Mouse (Mus musculus): ENCODE results near the gene Bub1b.
"Not testable (repeated sequence)": the region's sequence is repeated elsewhere in the genome, so short reads cannot be mapped to it uniquely, and the experiment has no call there.

Bub1b gene

DNA sequence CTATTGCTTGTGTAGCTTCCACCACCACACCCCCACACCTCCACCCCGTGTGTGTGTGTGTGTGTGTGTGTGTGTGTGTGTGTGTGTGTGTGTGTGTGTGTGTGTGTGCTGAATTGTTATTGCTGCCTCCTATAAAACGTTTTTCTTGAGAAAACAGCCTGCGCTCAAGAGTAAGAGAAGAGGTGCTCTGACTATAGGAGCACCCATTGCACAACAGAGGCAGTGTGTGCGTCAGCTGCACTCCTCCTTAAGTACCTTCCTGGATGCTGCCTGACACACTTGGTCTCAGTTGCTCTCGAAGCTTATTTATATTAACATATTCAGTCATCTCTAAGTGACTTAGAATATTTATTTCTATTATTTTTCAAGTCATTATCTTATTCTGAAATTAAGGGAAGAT is 20.0 kb downstream of the Bub1b start:
- DNase-seq (ENCODE audit: low spot score in 2 of 2), result no peak

GRCm38 (mm10) chr2:118620101-118620500 is 22.1 kb downstream of the Bub1b start:
- DNase-seq (ENCODE audit: low spot score in 2 of 2), result no peak

DNA sequence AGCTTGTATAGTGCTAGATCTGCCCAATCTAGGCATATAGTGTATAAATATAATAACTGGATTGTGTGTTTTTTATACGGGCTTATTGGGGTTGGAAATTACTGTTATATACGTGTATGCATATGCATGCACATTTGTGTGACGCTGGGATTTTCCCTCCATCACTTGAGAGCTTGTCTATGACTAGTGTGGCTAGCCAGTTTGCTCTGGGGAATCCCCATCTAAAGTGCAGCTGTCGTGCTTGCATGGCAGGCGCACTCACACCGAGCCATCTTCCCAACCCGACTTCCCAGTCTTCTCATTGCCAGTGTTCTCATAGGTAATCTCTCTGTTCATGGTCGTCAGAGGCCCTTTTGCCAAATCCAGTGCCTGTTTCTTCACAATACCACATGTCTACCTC is 22.6 kb downstream of the Bub1b start:
- DNase-seq (ENCODE audit: low spot score in 2 of 2), result no peak

GRCm38 (mm10) chr2:118629276-118629675 is 31.3 kb downstream of the Bub1b start:
- no peak for DNase-seq (ENCODE audit: low spot score in 2 of 2)

DNA sequence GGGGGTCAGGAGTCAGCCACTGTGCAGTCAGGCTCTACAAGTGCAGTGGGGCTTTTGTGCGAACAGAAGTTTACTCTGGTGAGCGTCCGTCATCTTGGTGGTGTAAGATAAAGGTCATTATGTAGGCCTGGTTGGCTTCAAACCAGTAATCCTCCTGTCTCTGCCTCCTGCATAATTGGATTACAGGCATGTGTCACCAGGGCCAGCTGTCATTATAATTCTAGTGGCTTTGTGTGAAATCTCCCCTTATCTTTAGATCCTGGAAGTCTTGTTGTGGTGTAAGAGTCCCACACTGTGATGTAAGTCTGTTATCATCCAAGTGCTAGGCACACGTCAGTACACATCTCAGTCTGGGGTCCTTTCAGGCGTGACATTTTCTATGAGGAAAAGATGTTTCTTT is 35.4 kb downstream of the Bub1b start:
- DNase-seq (ENCODE audit: low spot score in 2 of 2), result no peak

DNA sequence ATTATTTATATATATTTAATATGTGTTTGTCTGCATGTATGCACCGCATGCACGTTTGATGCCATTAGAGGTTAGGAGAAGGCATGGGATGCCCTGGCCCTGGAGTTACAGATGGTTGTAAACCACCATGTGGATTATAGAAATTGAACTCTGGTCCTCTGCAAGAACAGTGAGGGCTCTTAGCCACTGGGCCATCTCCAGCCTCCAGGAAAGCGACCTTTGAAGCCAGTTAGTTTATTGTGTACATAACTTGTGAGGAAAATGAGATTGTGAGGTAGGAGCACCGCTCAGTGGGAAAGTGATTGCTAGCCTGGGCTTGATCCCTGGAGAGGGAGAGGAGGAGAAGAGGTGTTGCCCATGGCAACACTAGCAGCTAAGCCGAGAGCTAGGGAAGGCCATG is 39.2 kb downstream of the Bub1b start:
- no peak for DNase-seq (ENCODE audit: low spot score in 2 of 2)

DNA sequence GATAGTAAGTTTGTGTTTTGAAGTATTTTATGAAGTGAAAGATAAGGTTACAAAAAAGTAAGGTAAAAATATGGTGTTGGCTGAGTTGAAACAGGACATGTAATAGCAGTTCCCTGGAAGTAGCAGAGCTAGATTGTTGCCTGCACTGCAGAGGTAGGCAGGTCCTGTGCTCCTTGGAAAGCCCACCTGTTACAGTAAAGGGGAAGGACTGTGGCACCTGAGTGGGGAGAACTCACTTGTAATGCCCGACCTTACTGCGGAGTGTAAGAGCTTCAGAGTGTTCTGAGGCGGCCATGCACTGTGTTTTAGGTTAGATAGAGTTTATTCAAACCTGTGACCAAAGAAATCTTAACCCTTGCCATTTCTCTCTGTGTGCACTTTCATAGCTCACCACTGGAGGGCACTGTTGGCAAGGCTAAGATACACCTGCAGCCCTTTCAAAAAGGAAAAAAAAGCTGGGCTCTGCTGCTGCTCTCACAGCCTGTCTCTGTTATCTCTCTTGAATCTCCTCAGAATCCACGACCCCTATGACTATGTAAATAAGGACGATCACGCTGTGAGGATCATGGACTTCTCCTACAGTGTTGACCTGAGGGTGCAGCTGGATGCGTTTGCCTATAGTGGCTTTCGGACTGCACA is 40.0 kb downstream of the Bub1b start:
- DNase-seq (ENCODE audit: low spot score in 2 of 2), result peak; percentile 45 to 69

- no peak for DNase-seq (ENCODE audit: low spot score in 2 of 2)
Measured at GRCm38 (mm10) chr2:118638686-118639085, 40.7 kb downstream of the Bub1b start.

DNA sequence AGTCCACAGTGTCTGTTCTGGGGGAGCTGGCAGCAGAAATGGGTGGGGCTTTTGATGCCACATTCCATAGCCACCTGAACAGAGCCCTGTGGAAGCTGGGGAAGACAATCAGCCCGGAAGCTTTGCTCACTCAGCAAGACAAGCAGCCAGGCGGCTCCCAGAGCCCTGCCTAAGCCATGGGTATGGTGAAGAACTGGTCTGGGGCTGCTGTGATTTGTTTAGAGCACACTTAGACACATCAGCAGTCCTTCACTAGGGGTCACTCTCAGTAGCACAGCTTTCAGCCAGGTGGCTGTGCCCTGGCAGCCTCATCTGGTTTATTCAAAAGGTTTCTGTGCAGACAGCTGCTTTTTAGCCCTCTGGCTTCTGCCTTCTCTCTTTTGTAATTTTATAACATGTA is 43.1 kb downstream of the Bub1b start:
- DNase-seq (ENCODE audit: low spot score in 2 of 2), result no peak

DNA sequence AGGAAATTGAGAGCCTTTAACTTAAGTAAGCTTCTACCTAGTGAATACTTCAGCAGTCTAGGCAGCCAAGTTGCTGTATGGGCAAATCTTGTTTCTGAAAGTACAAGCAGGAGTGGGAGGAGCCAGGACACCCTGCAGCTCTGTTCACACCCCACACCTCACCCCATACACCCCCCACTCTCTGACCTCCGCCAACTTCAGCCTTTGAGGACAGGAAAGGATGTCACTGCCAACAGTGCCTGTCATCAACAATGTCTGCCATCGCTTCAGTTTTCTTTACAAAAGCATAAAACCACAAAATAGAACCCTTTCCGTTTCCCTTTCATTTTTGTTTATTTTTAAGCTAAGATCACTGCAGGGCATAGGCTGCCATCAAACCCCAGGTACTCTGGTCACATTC is 44.4 kb downstream of the Bub1b start:
- DNase-seq (ENCODE audit: low spot score in 2 of 2), result no peak

GRCm38 (mm10) chr2:118642942-118643341 is 44.9 kb downstream of the Bub1b start:
- DNase-seq (ENCODE audit: low spot score in 2 of 2), result no peak

DNA sequence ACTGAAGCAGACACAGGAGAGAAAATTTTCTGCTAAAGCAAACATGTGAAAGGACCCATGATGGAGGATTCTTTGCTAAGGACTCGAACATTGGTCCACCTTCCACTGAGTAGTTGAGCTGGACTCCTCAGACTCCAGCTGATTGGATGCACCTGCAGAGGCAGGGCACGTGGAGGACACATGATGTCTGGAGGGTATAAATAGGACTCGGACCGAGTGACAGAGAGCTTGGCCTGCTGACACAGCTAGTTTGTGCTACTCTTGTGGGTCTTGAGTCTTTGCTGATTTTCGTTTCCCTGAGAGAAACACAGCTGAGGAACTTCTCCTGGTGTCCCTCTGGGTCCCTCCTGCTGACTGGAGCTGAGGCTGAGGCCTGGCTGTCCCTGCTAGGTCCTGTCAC is 48.7 kb downstream of the Bub1b start:
- no peak for DNase-seq (ENCODE audit: low spot score in 2 of 2)

DNA sequence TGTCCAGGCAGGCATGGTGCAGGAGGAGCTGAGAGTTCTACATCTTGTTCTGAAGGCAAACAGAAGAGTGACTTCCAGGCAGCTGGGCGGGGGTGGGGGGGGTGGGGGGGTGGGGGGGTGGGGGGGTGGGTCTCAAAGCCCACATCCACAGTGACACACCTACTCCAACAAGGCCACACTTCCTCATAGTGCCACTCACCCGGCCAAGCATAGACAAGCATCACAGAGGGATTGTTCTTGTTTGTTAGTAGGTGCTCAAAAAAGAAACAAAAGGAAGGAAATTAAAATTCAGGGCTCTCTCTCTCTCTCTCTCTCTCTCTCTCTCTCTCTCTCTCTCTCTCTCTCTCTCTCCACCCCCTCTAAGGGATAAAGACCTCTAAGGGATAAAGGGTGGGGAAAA is 52.7 kb downstream of the Bub1b start:
- not testable (repeated sequence) for DNase-seq (ENCODE audit: low spot score in 2 of 2)

GRCm38 (mm10) chr2:118656688-118657281 is 58.8 kb downstream of the Bub1b start:
- no peak for DNase-seq (ENCODE audit: low spot score in 2 of 2)

DNA sequence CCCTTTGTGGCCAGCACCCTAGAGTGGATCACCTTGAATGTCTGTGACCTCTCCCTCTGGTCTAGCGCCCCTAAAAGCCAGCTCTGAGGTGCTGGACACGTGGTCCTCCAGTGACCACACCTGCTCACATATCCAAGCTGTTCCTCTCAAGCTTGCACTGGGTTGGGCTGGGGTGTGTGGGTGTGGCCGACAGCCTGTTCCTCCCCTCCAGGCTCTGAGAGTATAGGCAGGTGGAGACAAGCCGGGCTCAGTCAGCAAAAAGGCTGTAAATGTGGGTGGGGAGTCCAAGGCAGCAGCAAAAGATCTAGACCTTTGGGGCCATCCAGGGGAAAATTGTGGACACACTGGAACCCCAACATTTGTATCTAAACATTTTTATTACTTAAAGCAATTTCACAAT is 60.4 kb downstream of the Bub1b start:
- DNase-seq (ENCODE audit: low spot score in 2 of 2), result peak; percentile 32 to 63

GRCm38 (mm10) chr2:118659077-118659476 is 61.1 kb downstream of the Bub1b start:
- no peak for DNase-seq (ENCODE audit: low spot score in 2 of 2)

GRCm38 (mm10) chr2:118659493-118659892 is 61.5 kb downstream of the Bub1b start:
- no peak for DNase-seq (ENCODE audit: low spot score in 2 of 2)

- no peak for DNase-seq (ENCODE audit: low spot score in 2 of 2)
Measured at GRCm38 (mm10) chr2:118659998-118660452, 62.0 kb downstream of the Bub1b start.

DNA sequence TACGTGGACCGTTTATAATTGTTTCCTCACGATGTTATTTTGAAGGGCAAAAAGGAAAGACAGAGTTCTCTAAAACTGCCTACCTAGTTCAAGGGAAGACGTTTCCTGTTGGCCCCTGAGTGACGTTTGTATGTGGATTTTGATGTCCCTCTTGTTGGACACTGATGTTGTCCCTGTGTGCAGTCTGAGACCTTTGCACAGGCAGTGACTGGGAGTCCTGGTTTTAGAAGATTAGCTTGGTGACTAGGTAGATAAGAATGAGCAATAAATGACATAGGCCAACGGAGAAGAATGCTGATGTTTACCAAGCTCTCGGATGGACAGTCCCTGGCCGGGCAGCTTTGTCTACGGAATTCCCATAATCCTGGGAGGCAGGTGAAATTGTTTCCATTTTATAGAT is 63.9 kb downstream of the Bub1b start:
- DNase-seq (ENCODE audit: low spot score in 2 of 2), result no peak

GRCm38 (mm10) chr2:118662902-118663803 is 65.1 kb downstream of the Bub1b start, which contains the start of gene Pak6:
Gene Pak6 (plus strand): TSS chr2:118663303.
- no peak for DNase-seq (ENCODE audit: low spot score in 2 of 2)

DNA sequence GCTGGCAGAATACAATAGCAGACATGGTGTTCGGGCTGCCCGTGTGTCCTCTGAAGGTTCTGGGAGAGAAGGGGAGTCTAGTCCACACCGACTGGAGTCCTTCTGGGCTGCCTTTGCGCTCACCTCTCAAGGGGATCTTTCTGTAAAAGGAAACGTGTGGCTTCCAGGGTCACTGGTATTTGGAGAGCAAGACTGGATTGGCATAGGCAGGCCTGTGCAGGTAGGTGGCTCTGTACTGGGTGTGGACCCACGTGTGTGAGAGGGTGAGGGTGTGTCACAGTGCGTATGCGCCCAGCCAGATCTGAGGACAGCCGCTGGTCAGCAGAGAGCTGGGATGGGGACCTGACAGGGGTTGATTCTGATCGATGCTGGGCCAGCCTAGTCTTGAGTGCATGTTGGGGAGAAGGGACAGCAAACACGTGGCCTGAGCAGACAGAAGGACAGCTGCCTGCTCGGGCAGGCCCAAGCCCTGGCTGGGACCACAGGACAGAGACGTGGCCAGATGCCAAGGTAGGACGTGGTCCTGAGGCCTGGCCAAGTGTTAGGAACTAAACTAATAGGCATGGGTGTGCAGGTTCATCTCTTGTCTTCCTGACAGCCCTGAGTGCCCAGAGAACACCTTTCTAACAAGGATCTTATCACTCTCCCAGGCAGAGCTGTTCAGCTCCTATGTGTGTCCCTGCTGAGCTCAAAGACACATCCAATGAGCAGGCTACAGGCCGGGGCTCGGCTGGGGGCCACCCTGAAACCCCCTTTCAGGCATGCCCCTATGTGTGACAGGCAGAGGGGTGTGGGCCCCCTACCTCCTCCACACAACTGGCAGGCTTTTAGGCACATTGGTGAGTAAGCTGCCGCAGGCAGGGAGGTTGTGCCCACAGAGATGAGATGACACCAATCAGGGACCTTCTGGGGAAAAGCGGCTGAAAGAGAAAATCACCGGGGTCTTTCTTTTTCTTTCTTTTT is 66.1 kb downstream of the Bub1b start:
- peak in 1 of 2 experiments; percentile 52 for DNase-seq (ENCODE audit: low spot score in 2 of 2)

Measured in urinary bladder, postnatal 4 days (tissue).